Mouse (Mus musculus): Measurements from ENCODE around the gene Ttc25. TPM values are rescaled to one million over a fixed set of nuclear protein-coding genes. Genes with fewer than 3 reads are reported as not detected.

Ttc25 gene
- total RNA-seq, 2 experiments from 2014 or later = 0.32 to 0.86 TPM

GRCm38 (mm10) chr11:100619485-100619975, 74.1 kb downstream of the Ttc25 start:
- intact Hi-C loops (cut with DNase I) = loop anchor here (1.0 kb wide), 1 partner anchor 44 kb away; no protein-coding TSS in a partner anchor
- peak; percentile 97 for DNase-seq (ENCODE audit: low spot score in 2 of 2)

GRCm38 (mm10) chr11:100619982-100620381, 74.6 kb downstream of the Ttc25 start, which contains the start of gene Dnajc7:
Gene Dnajc7 (minus strand): TSS chr11:100620168.
- DNase-seq (ENCODE audit: low spot score in 2 of 2) = no peak
- intact Hi-C loops (cut with DNase I) = loop anchor here (1.0 kb wide), 1 partner anchor 45 kb away; no protein-coding TSS in a partner anchor

Other genes starting within 250 kb of the Ttc25 start
- gene Eif1, start 225.7 kb upstream of the Ttc25 start, total RNA-seq (2021) = 100 to 1,000 TPM; 712 to 762 TPM
- not detected for gene Gast, start 211.2 kb upstream of the Ttc25 start, total RNA-seq (2021)
- 100 to 1,000 TPM in 1 of 2 experiments, 10 to 100 TPM in 1; 88.1 to 173 TPM for gene Hap1, start 189.5 kb upstream of the Ttc25 start, total RNA-seq (2021)
- gene Jup, start 147.8 kb upstream of the Ttc25 start, total RNA-seq (2021) = 10 to 100 TPM; 44.1 to 49.2 TPM
- 10 to 100 TPM in 1 of 2 experiments, 1 to 10 TPM in 1; 7.9 to 10.6 TPM for gene P3h4, start 130.8 kb upstream of the Ttc25 start, total RNA-seq (2021)
- gene Fkbp10, start 129.9 kb upstream of the Ttc25 start, total RNA-seq (2021) = 1 to 10 TPM; 5.3 to 6.6 TPM
- 10 to 100 TPM; 46.3 to 48.5 TPM for gene Nt5c3b, start 103.8 kb upstream of the Ttc25 start, total RNA-seq (2021)
- 1 to 10 TPM in 1 of 2 experiments, under 1 TPM in 1; 0.77 to 1.1 TPM for gene Klhl10, start 103.7 kb upstream of the Ttc25 start, total RNA-seq (2021)
- 10 to 100 TPM; 95.1 to 97.8 TPM for gene Klhl11, start 72.9 kb upstream of the Ttc25 start, total RNA-seq (2021)
- 100 to 1,000 TPM; 117 to 123 TPM for gene Acly, start 17.6 kb upstream of the Ttc25 start, total RNA-seq (2021)
- gene Cnp, start 29.3 kb downstream of the Ttc25 start, total RNA-seq (2021) = 100 to 1,000 TPM; 167 to 298 TPM
- gene Nkiras2, start 73.6 kb downstream of the Ttc25 start, total RNA-seq (2021) = 10 to 100 TPM; 13.1 to 13.7 TPM
- gene Dnajc7, start 74.6 kb downstream of the Ttc25 start, total RNA-seq (2021) = 100 to 1,000 TPM; 215 to 247 TPM
- under 1 TPM; 0.39 to 0.47 TPM for gene Zfp385c, start 146.8 kb downstream of the Ttc25 start, total RNA-seq (2021)
- 1 to 10 TPM; 2.0 to 2.8 TPM for gene Dhx58, start 158.7 kb downstream of the Ttc25 start, total RNA-seq (2021)
- 10 to 100 TPM; 63.1 to 65.4 TPM for gene Kat2a, start 166.9 kb downstream of the Ttc25 start, total RNA-seq (2021)
- not detected for gene Hspb9, start 168.2 kb downstream of the Ttc25 start, total RNA-seq (2021)
- 100 to 1,000 TPM; 138 to 156 TPM for gene Rab5c, start 192.6 kb downstream of the Ttc25 start, total RNA-seq (2021)
- gene Kcnh4, start 214.3 kb downstream of the Ttc25 start, total RNA-seq (2021) = 10 to 100 TPM; 12.6 to 19.1 TPM
- gene Hcrt, start 217.3 kb downstream of the Ttc25 start, total RNA-seq (2021) = under 1 TPM; 0.59 to 0.77 TPM
- gene Ghdc, start 225.3 kb downstream of the Ttc25 start, total RNA-seq (2021) = 1 to 10 TPM; 6.6 to 8.0 TPM